Mouse (Mus musculus) spleen, adult 2 months (tissue): ENCODE results near the gene Gatad1. TPM values are rescaled to one million over a fixed set of nuclear protein-coding genes. Genes with fewer than 3 reads are reported as not detected.

Source experiments
- DNase-seq, 2 experiments: peaks; one replicate each; pipeline versions ENCODE4 v3.0.0 to v3.0.0-alpha.2; 2012 to 2021; ENCODE audit warnings: low spot score in 2 of 2, low read depth in 1 of 2
- H3K27ac ChIP-seq: fragments of 200-500 bp; 2 replicates; pipeline ENCODE4 v1.5.1; 2012; ENCODE audit warnings: low read length, inconsistent platforms; ENCODE audit not compliant: insufficient read depth
- H3K27me3 ChIP-seq: fragments of 200-500 bp; 2 replicates; pipeline ENCODE4 v1.6.1; 2012; ENCODE audit warnings: mild to moderate bottlenecking, moderate library complexity, low read length, inconsistent platforms; ENCODE audit not compliant: control insufficient read depth, insufficient read depth
- H3K36me3 ChIP-seq: fragments of 200-500 bp; 2 replicates; pipeline ENCODE4 v1.6.1; 2012; ENCODE audit warnings: mild to moderate bottlenecking, low read length, inconsistent platforms; ENCODE audit not compliant: control insufficient read depth, insufficient read depth
- H3K4me1 ChIP-seq: fragments of 200-500 bp; 2 replicates; pipeline ENCODE4 v1.6.1; 2011; ENCODE audit warnings: inconsistent platforms; ENCODE audit not compliant: control insufficient read depth, insufficient read depth, insufficient read length
- H3K4me3 ChIP-seq: fragments of 200-500 bp; 2 replicates; pipeline ENCODE4 v1.5.1; 2011; ENCODE audit warnings: mild to moderate bottlenecking, inconsistent platforms; ENCODE audit not compliant: insufficient read depth, insufficient read length; ENCODE audit errors: extremely low read depth
- CTCF ChIP-seq: fragments of 200-500 bp; IDR thresholded peaks from 2 replicates; pipeline ENCODE4 v1.5.1; 2011; ENCODE audit warnings: mild to moderate bottlenecking, inconsistent platforms; ENCODE audit not compliant: insufficient read depth, insufficient read length, insufficient replicate concordance; ENCODE audit errors: extremely low read depth
- POLR2A ChIP-seq: fragments of 200-500 bp; IDR thresholded peaks from 2 replicates; pipeline ENCODE4 v1.6.1; 2011; ENCODE audit warnings: low read depth, low read length, inconsistent platforms
- WGBS: fragments of 180-500 bp; shearing (Covaris S2); methylation state at CpG from one replicate; pipeline ENCODE4 v1.1.7; 2018; 5-methylcytosine and 5-hydroxymethylcytosine counted together
- polyA plus RNA-seq: library from polyadenylated mRNA; depleted of rRNA; stranded (reverse); fragments of >200 nt; gene quantifications from 2 replicates; pipeline ENCODE4 v1.2.3, GENCODE M21; 2012; rRNA removed

Gene Gatad1
- polyA plus RNA-seq, 1 experiment: 15.8 TPM

- no peak for DNase-seq
- TF ChIP-seq POLR2A (no peak), CTCF (no peak)
- H3K36me3 ChIP-seq: peaks cover under 1% of the 10 kb centered on the region
- H3K4me1 ChIP-seq: 0 out of 2 replicates have a peak, but pooled peaks cover 2% of the 10 kb centered on the region
- no peaks in the 10 kb centered on the region for H3K27me3 ChIP-seq
- no peak overlapping the region for H3K4me3 ChIP-seq
- H3K27ac ChIP-seq: no peak overlapping the region
Measured at GRCm38 (mm10) chr5:3597171-3597570, 59.8 kb downstream of the Gatad1 start.

- whole genome bisulfite sequencing: under 1% methylated on average over 31 of the region's 31 CpGs
- peak; percentile 67 to 80 for DNase-seq
- H3K27ac ChIP-seq: peak within 1 kb of the TSS; percentile 60
- H3K27me3 ChIP-seq: no peaks in the 10 kb centered on the region
- peak within 1 kb of the TSS; percentile 68 for H3K4me3 ChIP-seq
- TF ChIP-seq CTCF: peak; percentile 68; the same call in 1 of the 2 replicates
- TF ChIP-seq POLR2A: no peak; the same call in none of the 2 replicates
- H3K36me3 ChIP-seq: peaks cover 5% of the 10 kb centered on the region
- 0 out of 2 replicates have a peak, but pooled peaks cover 2% of the 10 kb centered on the region for H3K4me1 ChIP-seq
Measured at GRCm38 (mm10) chr5:3596399-3596766, 60.6 kb downstream of the Gatad1 start, which contains the start of gene Rbm48. Rbm48 (minus strand) TSS chr5:3596585.

DNA sequence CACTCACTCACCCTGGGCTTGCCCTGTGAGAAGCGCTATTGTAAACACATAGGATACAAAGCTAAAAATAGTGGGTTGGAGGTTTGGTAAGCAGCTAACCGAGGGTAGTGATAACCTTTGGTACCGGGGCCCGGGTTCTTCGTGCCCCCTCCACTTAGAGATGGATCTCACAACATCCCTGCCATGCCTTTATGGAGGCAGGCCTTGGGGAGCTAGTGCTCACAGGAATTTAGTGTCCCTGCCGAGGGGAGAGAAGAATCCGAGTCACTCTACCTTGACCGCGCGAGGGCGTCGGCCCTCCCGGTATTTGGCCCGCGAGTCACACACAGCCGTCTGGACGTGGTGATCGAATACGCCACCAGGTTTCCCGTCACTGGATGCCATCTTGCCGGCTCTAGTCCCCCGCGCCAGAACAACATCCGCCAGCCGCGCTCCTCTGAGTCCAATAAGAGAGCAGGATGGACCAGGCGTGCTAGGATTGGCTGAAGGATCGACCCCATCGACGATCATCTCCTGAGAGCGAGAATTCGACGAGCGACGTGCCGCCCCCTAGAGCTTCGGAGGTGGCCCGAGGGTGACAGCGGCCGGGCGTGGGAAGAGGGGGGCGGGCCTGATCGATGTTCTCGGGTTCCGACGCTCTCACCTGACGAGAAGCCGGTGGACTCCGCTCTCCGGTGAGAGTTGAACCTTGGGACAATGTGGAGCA lies 61.1 kb downstream of the Gatad1 start, which contains the start of gene Pex1:
Gene Pex1, plus strand, starts transcription at position 374 of the 706 bp plus-strand sequence.
- H3K4me1 ChIP-seq: 0 out of 2 replicates have a peak, but pooled peaks cover 2% of the 10 kb centered on the region
- TF ChIP-seq CTCF: 0 out of 2 replicates have a peak, but pooled peaks have one; percentile 15
- TF ChIP-seq POLR2A: peak; percentile 18; the same call in 1 of the 2 replicates
- H3K4me3 ChIP-seq: peak within 1 kb of the TSS; percentile 68
- H3K27ac ChIP-seq: peak within 1 kb of the TSS; percentile 60
- WGBS: under 1% methylated on average over 50 of the region's 50 CpGs
- H3K36me3 ChIP-seq: peaks cover 5% of the 10 kb centered on the region
- no peaks in the 10 kb centered on the region for H3K27me3 ChIP-seq
- DNase-seq: peak; percentile 93 to 95

Other genes with a start within 250 kb of the Gatad1 start
- gene Fam133b, start 113.4 kb downstream of the Gatad1 start, polyA plus RNA-seq: 3.9 and 4.7 TPM in 2 replicates
- 1.5 and 1.6 TPM in 2 replicates for gene 1700109H08Rik, start 85.6 kb downstream of the Gatad1 start, polyA plus RNA-seq
- gene Pex1, start 61.1 kb downstream of the Gatad1 start, polyA plus RNA-seq: 3.5 and 3.8 TPM in 2 replicates
- gene Rbm48, start 60.6 kb downstream of the Gatad1 start, polyA plus RNA-seq: 3.3 and 3.4 TPM in 2 replicates
- gene Tmbim7, start 6.0 kb downstream of the Gatad1 start, polyA plus RNA-seq: not detected in 2 replicates
- gene Ankib1, start 145.7 kb upstream of the Gatad1 start, polyA plus RNA-seq: 5.3 and 5.8 TPM in 2 replicates
- 5.8 and 6.6 TPM in 2 replicates for gene Krit1, start 146.0 kb upstream of the Gatad1 start, polyA plus RNA-seq
- 0.04 and 0.11 TPM in 2 replicates for gene Lrrd1, start 188.0 kb upstream of the Gatad1 start, polyA plus RNA-seq
- gene Mterf1a, start 236.7 kb upstream of the Gatad1 start, polyA plus RNA-seq: 1.4 TPM in 2 replicates